Mouse (Mus musculus) stomach, embryonic 14.5 days (tissue): ENCODE data around the gene Gpc2. TPM values are rescaled to one million over a fixed set of nuclear protein-coding genes. Genes with fewer than 3 reads are reported as not detected.

Source experiments
- ATAC-seq: fragments of 200-750 bp; cut with Nextera tagmentation; 2 replicates; pipeline ENCODE4 v1.8.0; 2017; ENCODE audit warnings: low read depth, moderate TSS enrichment; ENCODE audit not compliant: insufficient number of reproducible peaks, insufficient read depth, low FRiP score
- H3K27ac ChIP-seq: fragments of 300-500 bp; sonication (generic); 2 replicates; pipeline ENCODE4 v1.5.1; 2014; ENCODE audit warnings: mild to moderate bottlenecking, low read length, moderate library complexity, mixed read lengths
- H3K27me3 ChIP-seq: fragments of 300-500 bp; sonication (generic); 2 replicates; pipeline ENCODE4 v1.6.1; 2014; ENCODE audit warnings: low read length, control low read depth, mixed read lengths; ENCODE audit not compliant: control insufficient read depth, insufficient read depth
- H3K36me3 ChIP-seq: fragments of 300-500 bp; sonication (generic); 2 replicates; pipeline ENCODE4 v1.6.1; 2014; ENCODE audit warnings: mild to moderate bottlenecking, control low read depth, low read length, moderate library complexity, mixed read lengths; ENCODE audit not compliant: control insufficient read depth, insufficient read depth
- H3K4me1 ChIP-seq: fragments of 300-500 bp; sonication (generic); 2 replicates; pipeline ENCODE4 v1.6.1; 2014; ENCODE audit warnings: low read length, control low read depth, mixed read lengths; ENCODE audit not compliant: control insufficient read depth, insufficient read depth
- H3K4me2 ChIP-seq: fragments of 300-500 bp; sonication (generic); replicated peaks from 2 replicates; pipeline ENCODE4 v1.6.1; 2014; ENCODE audit warnings: low read depth, low read length, control low read depth
- H3K4me3 ChIP-seq: fragments of 300-500 bp; sonication (generic); 2 replicates; pipeline ENCODE4 v1.5.1; 2014; ENCODE audit warnings: low read depth, low read length, control low read depth
- H3K9ac ChIP-seq: fragments of 300-500 bp; sonication (generic); replicated peaks from 2 replicates; pipeline ENCODE4 v1.6.1; 2014; ENCODE audit warnings: low read depth, mild to moderate bottlenecking, control low read depth, low read length, moderate library complexity, mixed read lengths
- H3K9me3 ChIP-seq: fragments of 300-500 bp; sonication (generic); 2 replicates; pipeline ENCODE4 v1.6.1; 2016; ENCODE audit warnings: low read depth, low read length, control low read depth; ENCODE audit not compliant: control insufficient read depth
- WGBS: fragments of 180-500 bp; shearing (Covaris S2); extraction: QIAGEN DNeasy Blood & Tissue Kit; methylation state at CpG from one replicate; pipeline ENCODE4 v1.1.7; 2014; 5-methylcytosine and 5-hydroxymethylcytosine counted together
- polyA plus RNA-seq: library from polyadenylated mRNA; unstranded; fragments of >200 nt; fragmentation: Nextera tagmentation; extraction: Ambion mirVana; gene quantifications from 2 replicates; pipeline ENCODE4 v1.2.1, GENCODE M21; 2014

The Gpc2 gene
- polyA plus RNA-seq, 1 experiment from 2014 or later, result 5.2 TPM

DNA sequence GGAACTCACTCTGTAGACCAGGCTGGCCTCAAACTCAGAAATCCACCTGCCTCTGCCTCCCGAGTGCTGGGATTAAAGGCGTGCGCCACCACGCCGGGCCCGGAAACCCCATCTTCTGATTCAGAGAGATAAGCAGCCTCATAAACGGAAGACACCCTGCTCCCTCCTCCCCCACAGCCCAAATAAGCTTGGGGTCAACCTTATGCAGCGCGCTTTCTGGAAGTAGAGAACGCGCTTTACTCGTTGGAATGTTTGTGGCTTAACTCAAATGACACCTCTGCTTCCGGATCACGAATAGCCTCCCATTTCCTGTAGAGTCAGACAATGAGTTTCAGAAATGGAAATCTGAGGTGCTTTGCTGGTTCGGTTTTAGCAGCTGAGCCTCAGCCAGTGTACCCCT lies 1.0 kb upstream of the Gpc2 start:
- ATAC-seq, result no peak
- H3K4me2 ChIP-seq, result 0 out of 2 replicates have a peak overlapping the region, but pooled peaks have one; percentile 45

DNA sequence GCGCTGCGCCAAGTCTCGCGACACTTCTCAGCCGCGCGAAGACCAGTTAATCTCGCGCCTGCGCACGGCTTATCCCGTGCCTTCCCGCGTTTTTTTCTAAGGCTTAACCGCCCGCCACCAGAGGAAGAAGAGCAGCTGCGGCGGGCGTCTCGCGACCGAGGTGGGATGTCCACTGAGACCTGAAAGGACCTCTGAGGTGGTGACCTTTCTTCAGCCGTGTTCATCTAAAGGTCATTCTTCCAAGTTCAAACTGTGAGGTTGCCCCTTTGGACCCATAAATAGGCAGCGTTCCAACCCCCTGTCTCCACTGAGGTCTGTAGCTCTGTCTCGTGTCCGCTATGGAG lies 592 bp upstream of the Gpc2 start:
- H3K27ac ChIP-seq, result no peak overlapping the region
- H3K4me1 ChIP-seq, result peaks cover 13% of the 10 kb centered on the region
- no peak for ATAC-seq
- no peaks in the 10 kb centered on the region for H3K27me3 ChIP-seq
- no peak overlapping the region for H3K9ac ChIP-seq
- no peaks in the 10 kb centered on the region for H3K36me3 ChIP-seq
- H3K9me3 ChIP-seq, result peaks cover 5% of the 10 kb centered on the region; the same call in 1 of the 2 replicates
- WGBS, result 27% methylated on average over 26 of the region's 26 CpGs
- H3K4me2 ChIP-seq, result peak overlapping the region; percentile 45
- H3K4me3 ChIP-seq, result peak overlapping the region; percentile 67

More for the DNA sequence above, 1.0 kb upstream of the Gpc2 start:
- H3K9ac ChIP-seq, result no peak overlapping the region
- 90% methylated on average over 15 of the region's 15 CpGs for WGBS
- H3K9me3 ChIP-seq, result peaks cover 5% of the 10 kb centered on the region; the same call in 1 of the 2 replicates
- H3K27ac ChIP-seq, result no peak overlapping the region
- H3K4me3 ChIP-seq, result no peak overlapping the region
- H3K36me3 ChIP-seq, result no peaks in the 10 kb centered on the region
- H3K4me1 ChIP-seq, result peaks cover 10% of the 10 kb centered on the region
- no peaks in the 10 kb centered on the region for H3K27me3 ChIP-seq

GRCm38 (mm10) chr5:138277994-138278393 lies 1.8 kb downstream of the Gpc2 start:
- 88% methylated on average over 7 of the region's 7 CpGs for WGBS
- Histone ChIP-seq H3K4me1 (peaks cover 18% of the 10 kb centered on the region), H3K4me2 (no peak overlapping the region), H3K9ac (no peak overlapping the region), H3K9me3 (peaks cover 5% of the 10 kb centered on the region; the same call in 1 of the 2 replicates), H3K27ac (no peak overlapping the region), H3K36me3 (0 out of 2 replicates have a peak, but pooled peaks cover 3% of the 10 kb centered on the region), H3K27me3 (no peaks in the 10 kb centered on the region), H3K4me3 (no peak overlapping the region)
- no peak for ATAC-seq

DNA sequence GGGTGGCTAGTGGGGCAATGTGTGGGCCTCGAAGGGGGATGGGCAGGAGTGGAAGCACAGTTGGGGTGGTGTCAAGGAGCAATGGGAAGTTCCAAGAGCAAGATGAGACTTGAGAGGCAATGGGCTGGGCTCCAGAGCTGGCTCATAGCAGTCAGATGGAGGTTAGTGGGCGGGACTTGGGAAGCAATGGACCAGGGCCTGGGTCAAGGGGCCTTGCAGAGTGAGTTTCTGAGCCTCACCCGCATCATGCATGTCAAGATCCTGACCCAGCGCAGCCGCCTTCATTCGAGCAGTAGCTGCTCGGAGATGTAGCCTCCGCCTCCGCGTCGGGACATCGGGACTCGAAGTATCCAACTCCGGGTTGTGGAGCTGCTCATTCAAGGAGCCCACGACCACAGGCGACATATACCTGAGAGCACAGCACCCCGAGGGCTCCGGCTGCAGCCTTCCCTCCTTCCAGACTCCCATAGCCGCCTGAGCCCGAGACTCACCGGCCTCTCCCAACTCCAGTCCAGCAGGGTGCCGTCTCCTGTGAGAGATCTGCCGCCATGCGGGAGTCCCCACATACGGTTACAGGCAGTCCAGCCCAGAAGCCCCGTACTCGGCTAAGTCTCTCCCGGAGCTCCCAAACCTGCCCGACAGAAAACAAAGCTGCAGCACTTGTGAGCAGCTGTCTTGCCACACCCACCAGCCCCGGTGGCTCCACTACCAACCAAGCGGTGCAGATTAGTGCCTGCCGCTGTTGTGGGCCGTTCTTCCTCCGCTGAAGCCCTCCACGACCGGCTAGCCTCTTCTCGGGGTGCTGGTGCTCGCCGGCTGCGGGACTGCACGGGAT lies 4.4 kb downstream of the Gpc2 start:
- Histone ChIP-seq H3K27ac (no peak overlapping the region), H3K27me3 (no peaks in the 10 kb centered on the region), H3K9me3 (peaks cover 2% of the 10 kb centered on the region; the same call in 1 of the 2 replicates), H3K9ac (no peak overlapping the region; the same call in 1 of the 2 replicates), H3K4me3 (no peak overlapping the region), H3K4me1 (peaks cover 22% of the 10 kb centered on the region), H3K4me2 (peak overlapping the region; percentile 25; the same call in 1 of the 2 replicates), H3K36me3 (0 out of 2 replicates have a peak, but pooled peaks cover 3% of the 10 kb centered on the region)
- ATAC-seq, result no peak
- 26% methylated on average over 41 of the region's 41 CpGs for WGBS

DNA sequence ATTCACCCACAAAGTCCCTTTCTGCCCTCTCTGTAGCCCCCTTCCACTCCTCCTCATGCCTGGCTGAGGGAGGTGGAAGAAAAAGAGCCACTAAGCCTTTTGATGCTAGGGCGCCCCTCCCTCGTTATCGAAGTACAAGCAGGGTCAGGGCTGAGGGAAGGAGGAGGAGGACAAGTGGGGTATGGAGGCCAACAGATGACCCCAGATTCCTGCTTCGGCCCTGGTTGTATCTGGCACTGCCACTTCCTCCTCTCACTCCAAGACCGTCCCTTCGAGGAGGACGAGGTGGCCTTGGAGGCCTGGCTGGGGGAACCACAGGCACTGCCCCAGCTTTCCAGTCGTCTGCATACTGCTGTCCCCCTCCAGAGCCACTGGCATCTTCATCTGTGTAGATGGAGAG lies 5.6 kb downstream of the Gpc2 start:
- H3K9me3 ChIP-seq, result no peaks in the 10 kb centered on the region
- ATAC-seq, result no peak
- WGBS, result 83% methylated on average over 8 of the region's 8 CpGs
- 0 out of 2 replicates have a peak, but pooled peaks cover 3% of the 10 kb centered on the region for H3K36me3 ChIP-seq
- H3K4me3 ChIP-seq, result no peak overlapping the region
- H3K4me2 ChIP-seq, result no peak overlapping the region
- peaks cover 22% of the 10 kb centered on the region for H3K4me1 ChIP-seq
- H3K27me3 ChIP-seq, result no peaks in the 10 kb centered on the region
- H3K27ac ChIP-seq, result no peak overlapping the region
- H3K9ac ChIP-seq, result no peak overlapping the region

DNA sequence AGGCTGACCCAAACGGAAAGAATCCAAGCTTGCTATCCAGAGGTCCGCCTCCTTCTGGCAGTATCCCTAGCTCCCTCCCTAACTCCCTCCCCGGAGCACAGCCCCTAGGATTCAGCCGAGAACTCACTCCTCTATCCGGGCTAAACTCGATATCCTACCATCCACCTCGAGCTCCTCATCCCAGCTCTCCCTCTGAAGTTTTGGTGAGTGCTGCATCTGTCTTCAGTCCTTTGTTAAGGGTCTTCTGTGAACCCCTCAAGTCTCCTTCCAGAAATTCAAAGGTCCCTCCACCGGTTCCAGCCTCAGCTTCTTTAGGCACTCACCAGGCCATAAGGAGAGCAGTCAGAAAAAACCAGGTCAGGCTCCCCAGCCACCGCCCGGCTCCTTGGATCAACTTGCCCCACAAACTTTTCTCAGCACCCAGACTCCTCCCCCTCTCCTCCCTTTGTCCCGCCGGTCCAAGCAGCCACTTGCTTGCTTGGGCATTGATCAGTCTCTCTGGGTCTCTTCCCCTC lies 7.3 kb downstream of the Gpc2 start, which contains the start of gene Gal3st4:
Gal3st4 (minus strand) TSS at position 432 of the 515 bp plus-strand sequence.
- H3K9me3 ChIP-seq, result no peaks in the 10 kb centered on the region

GRCm38 (mm10) chr5:138271232-138271631 lies 8.6 kb downstream of the Gpc2 start:
- Histone ChIP-seq H3K27ac (no peak overlapping the region), H3K4me1 (peaks cover 12% of the 10 kb centered on the region), H3K4me2 (no peak overlapping the region), H3K27me3 (no peaks in the 10 kb centered on the region), H3K36me3 (0 out of 2 replicates have a peak, but pooled peaks cover 3% of the 10 kb centered on the region), H3K9me3 (no peaks in the 10 kb centered on the region), H3K4me3 (no peak overlapping the region), H3K9ac (no peak overlapping the region)
- no peak for ATAC-seq
- WGBS, result 48% methylated on average over 3 of the region's 3 CpGs

More for the DNA sequence above, 7.3 kb downstream of the Gpc2 start, which contains the start of gene Gal3st4:
- H3K4me3 ChIP-seq, result peak within 1 kb of the TSS; percentile 12; the same call in 1 of the 2 replicates
- H3K9ac ChIP-seq, result 0 out of 2 replicates have a peak within 1 kb of the TSS, but pooled peaks have one; percentile 14
- 3% methylated on average over 12 of the region's 12 CpGs for WGBS
- peak; percentile 53; the same call in 1 of the 2 replicates for ATAC-seq
- H3K27ac ChIP-seq, result no peak within 1 kb of the TSS
- 0 out of 2 replicates have a peak, but pooled peaks cover 3% of the 10 kb centered on the region for H3K36me3 ChIP-seq
- peak within 1 kb of the TSS; percentile 22 for H3K4me2 ChIP-seq
- no peaks in the 10 kb centered on the region for H3K27me3 ChIP-seq
- H3K4me1 ChIP-seq, result peaks cover 12% of the 10 kb centered on the region

GRCm38 (mm10) chr5:138268980-138269379 lies 10.8 kb downstream of the Gpc2 start:
- no peak overlapping the region for H3K9ac ChIP-seq
- peaks cover 12% of the 10 kb centered on the region; the same call in 1 of the 2 replicates for H3K4me1 ChIP-seq
- 0 out of 2 replicates have a peak, but pooled peaks cover 3% of the 10 kb centered on the region for H3K36me3 ChIP-seq
- H3K4me3 ChIP-seq, result no peak overlapping the region
- no peak overlapping the region for H3K4me2 ChIP-seq
- ATAC-seq, result no peak
- WGBS, result 72% methylated on average over 4 of the region's 4 CpGs
- H3K9me3 ChIP-seq, result no peaks in the 10 kb centered on the region
- no peak overlapping the region for H3K27ac ChIP-seq
- H3K27me3 ChIP-seq, result no peaks in the 10 kb centered on the region
